Mouse (Mus musculus) stomach, embryonic 16.5 days (tissue): ENCODE measurements around the gene Adcy1. TPM values are rescaled to one million over a fixed set of nuclear protein-coding genes. Genes with fewer than 3 reads are reported as not detected.

Experiments
- ATAC-seq: fragments of 200-750 bp; cut with Nextera tagmentation; 2 replicates; pipeline ENCODE4 v1.8.0; 2017; ENCODE audit warnings: moderate number of reproducible peaks, moderate TSS enrichment; ENCODE audit not compliant: insufficient read depth, low FRiP score
- H3K27ac ChIP-seq: fragments of 300-500 bp; sonication (generic); 2 replicates; pipeline ENCODE4 v1.5.1; 2014; ENCODE audit warnings: low read length
- H3K27me3 ChIP-seq: fragments of 300-500 bp; sonication (generic); 2 replicates; pipeline ENCODE4 v1.6.1; 2014; ENCODE audit warnings: low read length, control low read depth, mixed read lengths; ENCODE audit not compliant: control insufficient read depth, insufficient read depth
- H3K36me3 ChIP-seq: fragments of 300-500 bp; sonication (generic); 2 replicates; pipeline ENCODE4 v1.6.1; 2014; ENCODE audit warnings: low read length; ENCODE audit not compliant: control insufficient read depth, insufficient read depth
- H3K4me1 ChIP-seq: fragments of 300-500 bp; sonication (generic); 2 replicates; pipeline ENCODE4 v1.6.1; 2014; ENCODE audit warnings: low read length, control low read depth, mixed read lengths; ENCODE audit not compliant: control insufficient read depth, insufficient read depth
- H3K4me2 ChIP-seq: fragments of 300-500 bp; sonication (generic); 2 replicates; pipeline ENCODE4 v1.6.1; 2014; ENCODE audit warnings: low read depth, low read length, mixed read lengths
- H3K4me3 ChIP-seq: fragments of 300-500 bp; sonication (generic); replicated peaks from 2 replicates; pipeline ENCODE4 v1.5.1; 2014; ENCODE audit warnings: mild to moderate bottlenecking, low read length
- H3K9ac ChIP-seq: fragments of 300-500 bp; sonication (generic); 2 replicates; pipeline ENCODE4 v1.6.1; 2014; ENCODE audit warnings: low read length
- H3K9me3 ChIP-seq: fragments of 300-500 bp; sonication (generic); replicated peaks from 2 replicates; pipeline ENCODE4 v1.6.1; 2016; ENCODE audit warnings: low read length, control low read depth; ENCODE audit not compliant: control insufficient read depth
- WGBS: fragments of 180-500 bp; shearing (Covaris S2); extraction: QIAGEN DNeasy Blood & Tissue Kit; methylation state at CpG from one replicate; pipeline ENCODE4 v1.1.7; 2014; 5-methylcytosine and 5-hydroxymethylcytosine counted together
- polyA plus RNA-seq: library from polyadenylated mRNA; unstranded; fragments of >200 nt; fragmentation: Nextera tagmentation; extraction: Ambion mirVana; gene quantifications from 2 replicates; pipeline ENCODE4 v1.2.1, GENCODE M21; 2015

The Adcy1 gene
- polyA plus RNA-seq, 1 experiment from 2014 or later = 2.2 TPM

DNA sequence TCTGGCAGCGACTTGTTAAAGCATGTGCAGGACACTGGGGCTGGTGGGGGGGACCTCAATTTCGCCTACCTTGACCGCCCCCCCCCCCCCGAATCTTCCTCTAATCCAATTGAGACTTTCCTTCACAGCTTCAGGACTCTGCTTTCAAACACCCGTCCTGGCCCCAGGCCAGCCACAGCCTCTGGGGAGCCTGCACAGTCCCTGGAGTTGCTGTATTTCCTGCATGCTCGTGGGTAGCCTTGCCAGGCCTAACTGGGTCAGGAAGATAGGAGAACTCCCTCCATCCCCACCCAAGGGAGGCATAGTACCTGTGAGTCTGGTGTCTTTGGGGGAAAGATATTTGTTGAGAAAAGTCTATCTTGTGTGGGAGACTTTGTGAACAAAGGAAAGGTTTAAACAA lies 50.4 kb downstream of the Adcy1 start:
- Histone ChIP-seq H3K36me3 (no peaks in the 10 kb centered on the region), H3K4me2 (no peak overlapping the region), H3K4me3 (no peak overlapping the region), H3K9ac (no peak overlapping the region), H3K9me3 (no peaks in the 10 kb centered on the region), H3K27me3 (no peaks in the 10 kb centered on the region), H3K4me1 (no peaks in the 10 kb centered on the region), H3K27ac (no peak overlapping the region)
- 57% methylated on average over 6 of the region's 6 CpGs for WGBS
- no peak for ATAC-seq

- no peaks in the 10 kb centered on the region for H3K9me3 ChIP-seq
- WGBS = 57% methylated on average over 9 of the region's 9 CpGs
- H3K4me1 ChIP-seq = no peaks in the 10 kb centered on the region
- H3K36me3 ChIP-seq = no peaks in the 10 kb centered on the region
- no peak overlapping the region for H3K27ac ChIP-seq
- no peak overlapping the region for H3K9ac ChIP-seq
- no peaks in the 10 kb centered on the region for H3K27me3 ChIP-seq
- no peak overlapping the region for H3K4me3 ChIP-seq
- ATAC-seq = no peak
- no peak overlapping the region for H3K4me2 ChIP-seq
These were observed 51.0 kb downstream of the Adcy1 start for GRCm38 (mm10) chr11:7114312-7114711.

GRCm38 (mm10) chr11:7116647-7117046 lies 53.4 kb downstream of the Adcy1 start:
- H3K9me3 ChIP-seq = no peaks in the 10 kb centered on the region
- no peaks in the 10 kb centered on the region for H3K27me3 ChIP-seq
- no peak overlapping the region for H3K4me3 ChIP-seq
- H3K4me2 ChIP-seq = no peak overlapping the region
- 68% methylated on average over 2 of the region's 2 CpGs for WGBS
- ATAC-seq = no peak
- H3K9ac ChIP-seq = no peak overlapping the region
- H3K4me1 ChIP-seq = no peaks in the 10 kb centered on the region
- H3K36me3 ChIP-seq = no peaks in the 10 kb centered on the region
- no peak overlapping the region for H3K27ac ChIP-seq

GRCm38 (mm10) chr11:7129319-7130051 lies 66.2 kb downstream of the Adcy1 start:
- Histone ChIP-seq H3K27me3 (no peaks in the 10 kb centered on the region), H3K9ac (no peak overlapping the region), H3K4me2 (no peak overlapping the region), H3K27ac (no peak overlapping the region), H3K4me1 (no peaks in the 10 kb centered on the region), H3K4me3 (no peak overlapping the region), H3K36me3 (no peaks in the 10 kb centered on the region), H3K9me3 (no peaks in the 10 kb centered on the region)
- no peak for ATAC-seq
- WGBS = 44% methylated on average over 8 of the region's 8 CpGs

GRCm38 (mm10) chr11:7132736-7133387 lies 69.6 kb downstream of the Adcy1 start:
- Histone ChIP-seq H3K9me3 (no peaks in the 10 kb centered on the region), H3K9ac (no peak overlapping the region), H3K27me3 (no peaks in the 10 kb centered on the region), H3K27ac (no peak overlapping the region), H3K4me2 (no peak overlapping the region), H3K4me1 (0 out of 2 replicates have a peak, but pooled peaks cover 7% of the 10 kb centered on the region), H3K4me3 (no peak overlapping the region), H3K36me3 (no peaks in the 10 kb centered on the region)
- 89% methylated on average over 7 of the region's 7 CpGs for WGBS
- ATAC-seq = no peak

DNA sequence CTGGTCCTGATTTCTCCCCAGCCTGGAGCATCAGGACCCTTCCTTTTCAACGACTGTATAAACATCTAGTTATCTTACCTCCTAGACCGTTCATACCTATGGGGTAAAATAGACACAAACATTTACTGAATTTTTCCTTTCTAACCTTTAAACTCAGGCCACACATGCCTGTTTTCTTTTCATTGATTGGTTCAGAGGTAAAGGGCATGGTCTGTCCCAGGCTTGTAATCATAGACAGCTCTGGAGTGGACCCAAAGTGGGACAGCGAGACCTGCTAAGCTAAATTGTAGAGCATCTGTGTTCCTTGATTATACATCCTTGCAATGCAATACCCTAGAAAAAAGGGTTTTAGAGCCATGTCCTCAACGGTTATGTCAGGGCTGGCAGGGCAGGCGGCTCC lies 70.4 kb downstream of the Adcy1 start:
- Histone ChIP-seq H3K27me3 (no peaks in the 10 kb centered on the region), H3K4me3 (no peak overlapping the region), H3K4me2 (no peak overlapping the region), H3K27ac (no peak overlapping the region), H3K4me1 (0 out of 2 replicates have a peak, but pooled peaks cover 7% of the 10 kb centered on the region), H3K36me3 (no peaks in the 10 kb centered on the region), H3K9ac (no peak overlapping the region), H3K9me3 (no peaks in the 10 kb centered on the region)
- 82% methylated on average over 5 of the region's 5 CpGs for WGBS
- no peak for ATAC-seq

DNA sequence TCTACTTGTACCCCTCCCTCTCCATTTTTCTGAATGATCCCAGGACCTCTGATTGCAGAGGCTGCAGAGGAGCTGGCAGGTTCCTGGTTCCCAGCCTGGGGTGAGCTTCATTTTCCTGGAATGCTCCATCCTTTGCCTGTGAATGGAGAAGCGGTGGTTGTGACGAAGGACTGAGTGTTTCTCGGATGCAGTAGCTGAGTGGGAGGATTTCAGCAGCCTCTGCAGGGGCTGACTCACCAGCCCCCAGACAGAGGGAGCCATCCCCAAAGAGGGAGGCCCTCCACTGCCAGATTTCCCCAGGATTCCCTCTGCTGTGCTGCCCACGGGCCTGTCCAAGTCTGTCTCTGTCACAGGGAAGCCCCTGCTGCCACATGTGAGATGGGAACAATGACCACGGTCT lies 71.0 kb downstream of the Adcy1 start:
- no peak overlapping the region for H3K4me3 ChIP-seq

DNA sequence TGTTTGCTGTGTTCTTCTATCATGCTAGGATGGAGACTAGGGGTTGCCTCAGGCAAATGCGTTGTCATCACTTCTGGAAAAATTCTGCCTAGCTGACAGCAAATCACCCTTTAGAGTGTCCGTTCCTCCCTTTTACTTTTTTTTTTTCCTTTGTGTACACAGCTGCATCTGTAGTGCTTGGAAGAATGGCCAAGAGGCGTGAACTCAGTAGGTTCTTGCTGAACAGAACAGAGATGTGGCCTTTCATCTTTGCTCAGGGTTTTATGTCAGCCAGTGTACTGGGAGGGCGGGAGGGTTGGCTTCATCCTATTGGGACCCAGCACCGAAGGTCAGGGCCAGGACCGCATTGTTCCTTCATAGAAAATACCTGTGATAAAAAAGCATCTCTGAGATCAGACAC lies 72.0 kb downstream of the Adcy1 start:
- no peak for ATAC-seq
- H3K4me1 ChIP-seq = 0 out of 2 replicates have a peak, but pooled peaks cover 7% of the 10 kb centered on the region
- WGBS = 62% methylated on average over 6 of the region's 6 CpGs
- no peaks in the 10 kb centered on the region for H3K36me3 ChIP-seq
- H3K9ac ChIP-seq = no peak overlapping the region
- no peaks in the 10 kb centered on the region for H3K9me3 ChIP-seq
- H3K27ac ChIP-seq = no peak overlapping the region
- H3K27me3 ChIP-seq = no peaks in the 10 kb centered on the region
- H3K4me3 ChIP-seq = no peak overlapping the region
- H3K4me2 ChIP-seq = no peak overlapping the region

More for the DNA sequence above, 71.0 kb downstream of the Adcy1 start:
- ATAC-seq = no peak
- Histone ChIP-seq H3K27ac (no peak overlapping the region), H3K9me3 (no peaks in the 10 kb centered on the region), H3K36me3 (no peaks in the 10 kb centered on the region), H3K4me1 (0 out of 2 replicates have a peak, but pooled peaks cover 7% of the 10 kb centered on the region), H3K27me3 (no peaks in the 10 kb centered on the region), H3K9ac (no peak overlapping the region), H3K4me2 (no peak overlapping the region)
- 83% methylated on average over 5 of the region's 5 CpGs for WGBS

DNA sequence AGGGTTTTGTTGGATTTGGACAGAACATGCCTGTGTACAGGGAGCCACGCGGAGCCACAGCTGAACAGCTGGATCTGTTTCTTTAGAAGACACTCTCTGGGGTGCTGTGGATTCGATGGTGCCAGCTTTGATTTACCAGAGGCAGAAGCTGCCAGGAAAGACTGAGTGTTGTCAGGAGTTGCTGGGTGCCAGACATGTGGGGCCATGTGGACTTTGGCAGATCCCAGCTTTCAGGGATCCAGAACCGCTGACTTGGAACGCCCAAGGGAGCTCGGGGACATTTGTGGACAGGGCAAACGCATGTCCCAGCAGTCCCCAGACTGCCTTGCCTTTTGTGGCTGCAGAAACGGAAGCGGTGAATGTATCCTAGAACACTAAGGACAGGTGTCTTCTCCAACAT lies 72.5 kb downstream of the Adcy1 start:
- H3K9me3 ChIP-seq = no peaks in the 10 kb centered on the region
- H3K4me1 ChIP-seq = 0 out of 2 replicates have a peak, but pooled peaks cover 7% of the 10 kb centered on the region
- H3K36me3 ChIP-seq = no peaks in the 10 kb centered on the region
- no peak overlapping the region for H3K4me2 ChIP-seq
- no peak overlapping the region for H3K27ac ChIP-seq
- 81% methylated on average over 9 of the region's 9 CpGs for WGBS
- no peak for ATAC-seq
- H3K4me3 ChIP-seq = no peak overlapping the region
- H3K27me3 ChIP-seq = no peaks in the 10 kb centered on the region
- H3K9ac ChIP-seq = no peak overlapping the region
